In the genomic region with DNA sequence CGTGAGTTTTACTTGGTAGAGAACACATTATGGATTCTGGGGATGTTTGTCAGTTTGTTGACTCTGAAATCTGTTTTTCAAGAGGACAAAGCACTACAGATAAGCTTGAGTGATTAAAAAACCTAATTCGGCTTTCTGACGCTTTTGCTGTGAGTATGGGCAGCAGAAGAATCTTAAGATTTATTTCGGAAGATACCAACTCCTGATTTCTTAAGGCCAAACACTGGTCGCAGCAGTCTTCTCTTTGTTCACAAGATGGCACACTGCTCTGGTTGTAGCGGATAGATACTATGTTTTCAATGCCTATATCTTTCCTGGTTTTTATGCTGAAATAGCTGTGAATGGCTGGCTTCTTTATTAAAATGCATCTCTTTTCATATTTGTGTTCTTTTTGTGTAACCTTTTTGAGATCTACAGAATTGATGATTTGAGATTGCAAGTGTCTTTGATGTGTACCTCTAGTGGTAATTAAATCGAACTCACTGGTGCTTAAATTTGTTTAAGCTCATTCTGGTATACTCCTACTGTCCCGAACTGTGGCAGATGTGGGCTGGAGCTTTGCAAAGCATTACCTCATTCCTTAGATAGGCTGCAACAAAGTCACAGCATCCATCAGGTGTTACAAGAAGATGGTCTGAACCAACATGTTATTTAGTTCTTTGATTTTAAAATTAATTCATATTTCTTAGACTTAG, we compare ENCODE assay signal across 8 mouse cellular contexts. TPM values are rescaled to one million over a fixed set of nuclear protein-coding genes. Genes with fewer than 3 reads are reported as not detected.
DNase-seq lines count a peak whose midpoint lies in the region; ATAC-seq and TF ChIP-seq lines count a peak whose summit lies in the region.

No protein-coding gene starts in this region.

- DNase-seq in cerebellum, adult 18-20 months = peak; percentile 27 to 31
- DNase-seq in cerebellum, adult 9-11 months = no peak
- DNase-seq in neural tube, embryonic 11.5 days (ENCODE audit: low spot score) = peak; percentile 31
- no peak for DNase-seq in neural tube, embryonic 10.5 days (ENCODE audit: extremely low spot score, low spot score)
- DNase-seq in heart, postnatal 0 days (ENCODE audit: low spot score) = peak; percentile 30
- peak; percentile 96 for DNase-seq in midbrain, embryonic 11.5 days (ENCODE audit: low spot score, missing footprints)
- no peak for DNase-seq in adrenal gland, adult 8-10 months
- DNase-seq in thymus, postnatal 10 days (ENCODE audit: low spot score in 2 of 2) = no peak

- no peak for ATAC-seq in neural tube, embryonic 11.5 days (ENCODE audit: insufficient read depth, low FRiP score, low TSS enrichment)
- ATAC-seq in heart, postnatal 0 days (ENCODE audit: insufficient read depth, low read depth) = no peak
- ATAC-seq in midbrain, embryonic 11.5 days (ENCODE audit: low FRiP score) = no peak

- no peaks in the 10 kb centered on the region for H3K9me3 ChIP-seq in neural tube, embryonic 11.5 days (ENCODE audit: control insufficient read depth, low read length)
- H3K9me3 ChIP-seq in heart, postnatal 0 days (replicated peaks; ENCODE audit: control insufficient read depth, low read length) = no peaks in the 10 kb centered on the region
- no peaks in the 10 kb centered on the region for H3K9me3 ChIP-seq in midbrain, embryonic 11.5 days (ENCODE audit: control insufficient read depth, low read length)

- peak overlapping the region; percentile 86 for H3K9ac ChIP-seq in neural tube, embryonic 11.5 days (ENCODE audit: low read length)
- peak overlapping the region; percentile 74 for H3K9ac ChIP-seq in heart, postnatal 0 days (replicated peaks; ENCODE audit: low read depth, low read length)
- H3K9ac ChIP-seq in midbrain, embryonic 11.5 days (ENCODE audit: low read length) = peak overlapping the region; percentile 92

- peak overlapping the region; percentile 85 for H3K27ac ChIP-seq in neural tube, embryonic 11.5 days (ENCODE audit: low read depth, low read length)
- H3K27ac ChIP-seq in heart, postnatal 0 days (ENCODE audit: low read depth) = peak overlapping the region; percentile 86
- H3K27ac ChIP-seq in midbrain, embryonic 11.5 days (ENCODE audit: low read depth, low read length) = peak overlapping the region; percentile 91

- TF ChIP-seq EP300 in heart, postnatal 0 days (IDR thresholded peaks at IDR 0.05; ENCODE audit: low read depth) = no peak

- H3K27me3 ChIP-seq in neural tube, embryonic 11.5 days (ENCODE audit: control insufficient read depth, insufficient read depth, low read length) = no peaks in the 10 kb centered on the region
- no peaks in the 10 kb centered on the region for H3K27me3 ChIP-seq in heart, postnatal 0 days (ENCODE audit: control insufficient read depth, insufficient read depth, low read length)
- no peaks in the 10 kb centered on the region for H3K27me3 ChIP-seq in midbrain, embryonic 11.5 days (ENCODE audit: control insufficient read depth, insufficient read depth, low read length)

- 6% methylated on average over 8 of the region's 8 CpGs for WGBS in neural tube, embryonic 11.5 days
- 9% methylated on average over 8 of the region's 8 CpGs for WGBS in heart, postnatal 0 days
- WGBS in midbrain, embryonic 11.5 days = 3% methylated on average over 8 of the region's 8 CpGs

- no peaks in the 10 kb centered on the region; the same call in 1 of the 2 replicates for H3K4me1 ChIP-seq in neural tube, embryonic 11.5 days (ENCODE audit: control insufficient read depth, insufficient read depth, low read length)
- peaks cover 3% of the 10 kb centered on the region; the same call in 1 of the 2 replicates for H3K4me1 ChIP-seq in heart, postnatal 0 days (ENCODE audit: control insufficient read depth, insufficient read depth)
- peaks cover 9% of the 10 kb centered on the region; the same call in 1 of the 2 replicates for H3K4me1 ChIP-seq in midbrain, embryonic 11.5 days (ENCODE audit: control insufficient read depth, insufficient read depth, low read length)

- TF ChIP-seq CTCF in heart, postnatal 0 days (IDR thresholded peaks at IDR 0.05; ENCODE audit: low read depth) = 0 out of 2 replicates have a peak, but pooled peaks have one; percentile 13

- H3K36me3 ChIP-seq in neural tube, embryonic 11.5 days (ENCODE audit: control insufficient read depth, insufficient read depth, low read length) = no peaks in the 10 kb centered on the region
- H3K36me3 ChIP-seq in heart, postnatal 0 days (replicated peaks; ENCODE audit: control insufficient read depth, insufficient read depth, low read length) = no peaks in the 10 kb centered on the region
- H3K36me3 ChIP-seq in midbrain, embryonic 11.5 days (ENCODE audit: control insufficient read depth, insufficient read depth, low read length) = no peaks in the 10 kb centered on the region

- peak overlapping the region; percentile 73 for H3K4me2 ChIP-seq in neural tube, embryonic 11.5 days (ENCODE audit: low read depth)
- H3K4me2 ChIP-seq in heart, postnatal 0 days (ENCODE audit: low read depth, low read length) = peak overlapping the region; percentile 72
- H3K4me2 ChIP-seq in midbrain, embryonic 11.5 days = peak overlapping the region; percentile 64

- H3K4me3 ChIP-seq in neural tube, embryonic 11.5 days (ENCODE audit: low read depth, low read length) = peak overlapping the region; percentile 67
- H3K4me3 ChIP-seq in heart, postnatal 0 days (ENCODE audit: low read depth, low read length) = peak overlapping the region; percentile 63
- H3K4me3 ChIP-seq in midbrain, embryonic 11.5 days (ENCODE audit: low read depth, low read length) = peak overlapping the region; percentile 76

RNA-seq across cellular contexts. Expression of a gene that starts 1.2 kb away (rescaled TPM):
- 92.5 and 98.1 TPM in 2 replicates for polyA plus RNA-seq in neural tube, embryonic 11.5 days (2014; fragmentation: Nextera tagmentation; extraction: Ambion mirVana)
- 55.3 and 60.0 TPM in 2 replicates for total RNA-seq in heart, postnatal 0 days (2014; rRNA removed; ENCODE audit: low replicate concordance)
- polyA plus RNA-seq in heart, postnatal 0 days (2015; fragmentation: Nextera tagmentation; extraction: Ambion mirVana) = 42.4 and 47.1 TPM in 2 replicates
- 116 and 123 TPM in 2 replicates for polyA plus RNA-seq in midbrain, embryonic 11.5 days (2014; fragmentation: Nextera tagmentation; extraction: Ambion mirVana)
- 10 to 100 TPM; 37.0 to 41.8 (median 39.4) TPM for total RNA-seq in adrenal gland, adult 8-10 months (2022)

Comparison
In these comparisons a context has a peak if more than half of its experiments do, and no peak if none do; other contexts are left out.
1. DNase-seq: peak in cerebellum, adult 18-20 months (2 of 2), neural tube, embryonic 11.5 days (single experiment), heart, postnatal 0 days (single experiment) and midbrain, embryonic 11.5 days (single experiment); none in cerebellum, adult 9-11 months (single experiment), neural tube, embryonic 10.5 days (single experiment), adrenal gland, adult 8-10 months (single experiment) and thymus, postnatal 10 days (0 of 2).
2. Peak in every context shown above with its lines, with median percentiles within 50 percentile points of each other: H3K27ac ChIP-seq, H3K4me2 ChIP-seq, H3K4me3 ChIP-seq and H3K9ac ChIP-seq.